Mouse (Mus musculus) lung, embryonic 14.5 days (tissue): ENCODE measurements around the gene Nr3c2. TPM values are rescaled to one million over a fixed set of nuclear protein-coding genes. Genes with fewer than 3 reads are reported as not detected.

ENCODE experiments used
- ATAC-seq: fragments of 200-750 bp; cut with Nextera tagmentation; 2 replicates; pipeline ENCODE4 v1.8.0; 2017; ENCODE audit warnings: mild to moderate bottlenecking, moderate TSS enrichment, moderate library complexity; ENCODE audit not compliant: insufficient read depth
- DNase-seq: peaks from one replicate; pipeline ENCODE4 v3.0.0-alpha.2; 2015
- H3K27ac ChIP-seq: fragments of 300-500 bp; sonication (generic); 2 replicates; pipeline ENCODE4 v1.5.1; 2014; ENCODE audit warnings: low read depth, mild to moderate bottlenecking, moderate library complexity
- H3K27me3 ChIP-seq: fragments of 300-500 bp; sonication (generic); 2 replicates; pipeline ENCODE4 v1.6.1; 2014; ENCODE audit warnings: low read length, control low read depth; ENCODE audit not compliant: insufficient read depth
- H3K36me3 ChIP-seq: fragments of 300-500 bp; sonication (generic); 2 replicates; pipeline ENCODE4 v1.6.1; 2014; ENCODE audit warnings: control low read depth; ENCODE audit not compliant: insufficient read depth
- H3K4me1 ChIP-seq: fragments of 300-500 bp; sonication (generic); 2 replicates; pipeline ENCODE4 v1.6.1; 2014; ENCODE audit warnings: antibody characterized with exemption, control low read depth; ENCODE audit not compliant: insufficient read depth
- H3K4me2 ChIP-seq: fragments of 300-500 bp; sonication (generic); 2 replicates; pipeline ENCODE4 v1.6.1; 2014; ENCODE audit warnings: mild to moderate bottlenecking
- H3K4me3 ChIP-seq: fragments of 300-500 bp; sonication (generic); 2 replicates; pipeline ENCODE4 v1.5.1; 2014; ENCODE audit warnings: low read depth, low read length
- H3K9ac ChIP-seq: fragments of 300-500 bp; sonication (generic); 2 replicates; pipeline ENCODE4 v1.6.1; 2014
- H3K9me3 ChIP-seq: fragments of 300-500 bp; sonication (generic); 2 replicates; pipeline ENCODE4 v1.6.1; 2016; ENCODE audit warnings: low read depth, low read length, control low read depth
- CTCF ChIP-seq: IDR thresholded peaks from 2 replicates; pipeline ENCODE4 v1.5.1; 2016; ENCODE audit warnings: antibody characterized with exemption, low read depth
- WGBS: fragments of 180-500 bp; shearing (Covaris S2); extraction: QIAGEN DNeasy Blood & Tissue Kit; methylation state at CpG from one replicate; pipeline ENCODE4 v1.1.7; 2014; 5-methylcytosine and 5-hydroxymethylcytosine counted together
- polyA plus RNA-seq: library from polyadenylated mRNA; unstranded; fragments of >200 nt; fragmentation: Nextera tagmentation; extraction: Ambion mirVana; gene quantifications from 2 replicates; pipeline ENCODE4 v1.2.1, GENCODE M21; 2014

Nr3c2 gene
- polyA plus RNA-seq, 1 experiment from 2014 or later: 4.1 TPM

DNA sequence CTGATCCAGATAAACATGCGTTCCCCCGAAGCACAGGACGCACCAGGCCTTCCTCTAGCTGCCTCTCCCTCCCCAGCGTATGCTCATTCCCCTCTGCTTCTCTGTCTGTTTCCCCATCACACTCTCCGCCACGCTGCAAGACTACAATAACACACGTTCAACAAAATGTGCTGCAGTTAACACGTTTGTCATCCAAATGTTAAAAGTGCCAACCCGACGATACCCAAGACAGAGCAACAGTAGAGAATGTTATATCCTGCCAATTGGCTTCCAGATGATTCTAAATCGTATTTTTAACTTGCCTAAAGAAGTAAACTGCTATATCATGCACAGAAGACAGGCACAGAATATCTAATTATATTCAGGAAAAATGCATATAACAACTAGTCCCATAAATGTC, 395.4 kb downstream of the Nr3c2 start:
- Histone ChIP-seq H3K4me3 (no peak overlapping the region), H3K9ac (no peak overlapping the region), H3K4me2 (no peak overlapping the region), H3K9me3 (no peaks in the 10 kb centered on the region), H3K27ac (no peak overlapping the region), H3K36me3 (peaks cover 4% of the 10 kb centered on the region; the same call in 1 of the 2 replicates), H3K4me1 (no peaks in the 10 kb centered on the region), H3K27me3 (no peaks in the 10 kb centered on the region)
- TF ChIP-seq CTCF: no peak
- 90% methylated on average over 11 of the region's 11 CpGs for WGBS
- ATAC-seq (no peak), DNase-seq (no peak)
